Mouse (Mus musculus) forebrain, embryonic 10.5 days (tissue): ENCODE results near the gene Wdr62. TPM values are rescaled to one million over a fixed set of nuclear protein-coding genes. Genes with fewer than 3 reads are reported as not detected.

ENCODE experiments used
- DNase-seq: peaks from one replicate; pipeline ENCODE4 v3.0.0-alpha.2; 2017; ENCODE audit warnings: low spot score; ENCODE audit errors: extremely low spot score
- H3K27ac ChIP-seq: fragments of 300-500 bp; sonication (generic); 2 replicates; pipeline ENCODE4 v1.5.1; 2016; ENCODE audit warnings: mild to moderate bottlenecking
- H3K27me3 ChIP-seq: fragments of 300-500 bp; sonication (generic); 2 replicates; pipeline ENCODE4 v1.6.1; 2016; ENCODE audit warnings: mild to moderate bottlenecking; ENCODE audit not compliant: poor library complexity, severe bottlenecking
- H3K36me3 ChIP-seq: fragments of 300-500 bp; sonication (generic); replicated peaks from 2 replicates; pipeline ENCODE4 v1.6.1; 2016; ENCODE audit warnings: mild to moderate bottlenecking, moderate library complexity
- H3K4me1 ChIP-seq: fragments of 300-500 bp; sonication (generic); 2 replicates; pipeline ENCODE4 v1.6.1; 2016
- H3K4me3 ChIP-seq: fragments of 300-500 bp; sonication (generic); 2 replicates; pipeline ENCODE4 v1.5.1; 2016; ENCODE audit warnings: mild to moderate bottlenecking, moderate library complexity
- H3K9me3 ChIP-seq: fragments of 300-500 bp; sonication (generic); 2 replicates; pipeline ENCODE4 v1.6.1; 2016; ENCODE audit warnings: mild to moderate bottlenecking, moderate library complexity
- WGBS: fragments of 180-500 bp; shearing (Covaris S2); methylation state at CpG from one replicate; pipeline ENCODE4 v1.1.7; 2016; 5-methylcytosine and 5-hydroxymethylcytosine counted together
- polyA plus RNA-seq: library from polyadenylated mRNA; unstranded; fragments of >200 nt; fragmentation: Nextera tagmentation; extraction: Ambion mirVana; gene quantifications from 2 replicates; pipeline ENCODE4 v1.2.1, GENCODE M21; 2016

Gene Wdr62
- polyA plus RNA-seq, 1 experiment from 2014 or later = 18.7 TPM

- Histone ChIP-seq H3K4me1 (peaks cover 24% of the 10 kb centered on the region), H3K27ac (peak overlapping the region; percentile 96), H3K27me3 (no peaks in the 10 kb centered on the region), H3K4me3 (peak overlapping the region; percentile 81), H3K9me3 (no peaks in the 10 kb centered on the region), H3K36me3 (peaks cover 50% of the 10 kb centered on the region)
- WGBS = 8% methylated on average over 24 of the region's 24 CpGs
- DNase-seq = peak; percentile 58
Observed at GRCm38 (mm10) chr7:30232631-30233148, 47.5 kb downstream of the Wdr62 start.

GRCm38 (mm10) chr7:30231669-30232454 lies 48.4 kb downstream of the Wdr62 start, which contains the start of the genes Polr2i and Tbcb:
TSS of gene Polr2i (plus strand) at chr7:30231948.
TSS of gene Tbcb (minus strand) at chr7:30232272.
- H3K27me3 ChIP-seq = no peaks in the 10 kb centered on the region
- peak within 1 kb of the TSS; percentile 81 for H3K4me3 ChIP-seq
- under 1% methylated on average over 67 of the region's 67 CpGs for WGBS
- H3K27ac ChIP-seq = peak within 1 kb of the TSS; percentile 96
- peaks cover 24% of the 10 kb centered on the region for H3K4me1 ChIP-seq
- H3K36me3 ChIP-seq = peaks cover 58% of the 10 kb centered on the region
- H3K9me3 ChIP-seq = no peaks in the 10 kb centered on the region
- peak; percentile 97 for DNase-seq

GRCm38 (mm10) chr7:30231328-30231668 lies 48.9 kb downstream of the Wdr62 start:
- no peak for DNase-seq
- peaks cover 24% of the 10 kb centered on the region for H3K4me1 ChIP-seq
- no peaks in the 10 kb centered on the region for H3K9me3 ChIP-seq
- peak overlapping the region; percentile 96 for H3K27ac ChIP-seq
- peak overlapping the region; percentile 81 for H3K4me3 ChIP-seq
- WGBS = under 1% methylated on average over 16 of the region's 16 CpGs
- no peaks in the 10 kb centered on the region for H3K27me3 ChIP-seq
- peaks cover 64% of the 10 kb centered on the region for H3K36me3 ChIP-seq

GRCm38 (mm10) chr7:30224206-30224605 lies 56.0 kb downstream of the Wdr62 start:
- Histone ChIP-seq H3K9me3 (no peaks in the 10 kb centered on the region), H3K36me3 (peaks cover 69% of the 10 kb centered on the region), H3K27ac (no peak overlapping the region), H3K4me1 (peaks cover 12% of the 10 kb centered on the region), H3K4me3 (no peak overlapping the region), H3K27me3 (no peaks in the 10 kb centered on the region)
- 93% methylated on average over 12 of the region's 12 CpGs for WGBS
- no peak for DNase-seq

GRCm38 (mm10) chr7:30222205-30222604 lies 58.0 kb downstream of the Wdr62 start:
- Histone ChIP-seq H3K27ac (no peak overlapping the region), H3K9me3 (no peaks in the 10 kb centered on the region), H3K36me3 (peaks cover 51% of the 10 kb centered on the region), H3K27me3 (no peaks in the 10 kb centered on the region), H3K4me3 (no peak overlapping the region), H3K4me1 (peaks cover 16% of the 10 kb centered on the region)
- WGBS = 95% methylated on average over 5 of the region's 5 CpGs
- DNase-seq = no peak

- no peak for DNase-seq
- Histone ChIP-seq H3K9me3 (no peaks in the 10 kb centered on the region), H3K4me3 (no peak overlapping the region)
Observed at GRCm38 (mm10) chr7:30221433-30221832, 58.8 kb downstream of the Wdr62 start.

GRCm38 (mm10) chr7:30220008-30220356 lies 60.2 kb downstream of the Wdr62 start:
- Histone ChIP-seq H3K36me3 (peaks cover 29% of the 10 kb centered on the region), H3K4me1 (peaks cover 20% of the 10 kb centered on the region), H3K27me3 (no peaks in the 10 kb centered on the region), H3K27ac (peak overlapping the region; percentile 78), H3K9me3 (no peaks in the 10 kb centered on the region), H3K4me3 (peak overlapping the region; percentile 56)
- WGBS = 25% methylated on average over 11 of the region's 11 CpGs
- DNase-seq = no peak

More at GRCm38 (mm10) chr7:30221433-30221832, 58.8 kb downstream of the Wdr62 start:
- WGBS = 86% methylated on average over 3 of the region's 3 CpGs
- Histone ChIP-seq H3K27ac (no peak overlapping the region), H3K27me3 (no peaks in the 10 kb centered on the region), H3K4me1 (peaks cover 19% of the 10 kb centered on the region), H3K36me3 (peaks cover 44% of the 10 kb centered on the region)

- Histone ChIP-seq H3K4me3 (peak overlapping the region; percentile 56), H3K27ac (peak overlapping the region; percentile 78), H3K27me3 (no peaks in the 10 kb centered on the region), H3K36me3 (peaks cover 24% of the 10 kb centered on the region), H3K4me1 (peaks cover 20% of the 10 kb centered on the region), H3K9me3 (no peaks in the 10 kb centered on the region)
- WGBS = 8% methylated on average over 16 of the region's 16 CpGs
- DNase-seq = peak; percentile 64
Observed at GRCm38 (mm10) chr7:30219293-30220007, 60.8 kb downstream of the Wdr62 start.

- WGBS = 79% methylated on average over 2 of the region's 2 CpGs
- H3K9me3 ChIP-seq = no peaks in the 10 kb centered on the region
- peaks cover 20% of the 10 kb centered on the region for H3K4me1 ChIP-seq
- no peak overlapping the region for H3K27ac ChIP-seq
- no peak overlapping the region for H3K4me3 ChIP-seq
- no peak for DNase-seq
- H3K36me3 ChIP-seq = peaks cover 2% of the 10 kb centered on the region
- H3K27me3 ChIP-seq = no peaks in the 10 kb centered on the region
Observed at GRCm38 (mm10) chr7:30217277-30217676, 62.9 kb downstream of the Wdr62 start.

- H3K9me3 ChIP-seq = no peaks in the 10 kb centered on the region
- peak; percentile 87 for DNase-seq
- peak overlapping the region; percentile 36 for H3K4me3 ChIP-seq
- H3K27ac ChIP-seq = peak overlapping the region; percentile 73
- H3K36me3 ChIP-seq = no peaks in the 10 kb centered on the region
- WGBS = under 1% methylated on average over 16 of the region's 16 CpGs
- H3K4me1 ChIP-seq = peaks cover 20% of the 10 kb centered on the region
- no peaks in the 10 kb centered on the region for H3K27me3 ChIP-seq
Observed at GRCm38 (mm10) chr7:30216723-30217151, 63.5 kb downstream of the Wdr62 start.

- H3K27me3 ChIP-seq = no peaks in the 10 kb centered on the region
- H3K9me3 ChIP-seq = no peaks in the 10 kb centered on the region
- H3K36me3 ChIP-seq = no peaks in the 10 kb centered on the region
- DNase-seq = no peak
- H3K4me3 ChIP-seq = no peak overlapping the region
- H3K4me1 ChIP-seq = peaks cover 23% of the 10 kb centered on the region
- H3K27ac ChIP-seq = no peak overlapping the region
- 89% methylated on average over 3 of the region's 3 CpGs for WGBS
Observed at GRCm38 (mm10) chr7:30215875-30216274, 64.3 kb downstream of the Wdr62 start.

- WGBS = 92% methylated on average over 3 of the region's 3 CpGs
Observed at GRCm38 (mm10) chr7:30213881-30214280, 66.3 kb downstream of the Wdr62 start.

GRCm38 (mm10) chr7:30211025-30211424 lies 69.2 kb downstream of the Wdr62 start:
- no peaks in the 10 kb centered on the region for H3K9me3 ChIP-seq
- 15% methylated on average over 4 of the region's 4 CpGs for WGBS
- DNase-seq = no peak

More at GRCm38 (mm10) chr7:30213881-30214280, 66.3 kb downstream of the Wdr62 start:
- H3K36me3 ChIP-seq = no peaks in the 10 kb centered on the region
- peaks cover 8% of the 10 kb centered on the region for H3K4me1 ChIP-seq
- no peaks in the 10 kb centered on the region for H3K9me3 ChIP-seq
- H3K27me3 ChIP-seq = no peaks in the 10 kb centered on the region
- DNase-seq = no peak
- no peak overlapping the region for H3K4me3 ChIP-seq
- no peak overlapping the region for H3K27ac ChIP-seq

More at GRCm38 (mm10) chr7:30211025-30211424, 69.2 kb downstream of the Wdr62 start:
- no peak overlapping the region for H3K4me3 ChIP-seq
- H3K36me3 ChIP-seq = no peaks in the 10 kb centered on the region
- H3K27me3 ChIP-seq = no peaks in the 10 kb centered on the region
- 0 out of 2 replicates have a peak, but pooled peaks cover 3% of the 10 kb centered on the region for H3K4me1 ChIP-seq
- H3K27ac ChIP-seq = no peak overlapping the region
